Mouse (Mus musculus) G1E-ER4 (cell line): Measurements from ENCODE around the gene Ganab. TPM values are rescaled to one million over a fixed set of nuclear protein-coding genes. Genes with fewer than 3 reads are reported as not detected.

Experiments
- GATA1 ChIP-seq: IDR thresholded peaks from one replicate; pipeline ENCODE4 v1.8.0; 2012; ENCODE audit warnings: low read length, inconsistent platforms
- polyA plus RNA-seq: library from polyadenylated mRNA; stranded (reverse); fragments of >175 nt; gene quantifications from 2 replicates; pipeline ENCODE4 v1.2.3, GENCODE M21; 2012

The Ganab gene
- polyA plus RNA-seq, 1 experiment: 48.4 TPM

DNA sequence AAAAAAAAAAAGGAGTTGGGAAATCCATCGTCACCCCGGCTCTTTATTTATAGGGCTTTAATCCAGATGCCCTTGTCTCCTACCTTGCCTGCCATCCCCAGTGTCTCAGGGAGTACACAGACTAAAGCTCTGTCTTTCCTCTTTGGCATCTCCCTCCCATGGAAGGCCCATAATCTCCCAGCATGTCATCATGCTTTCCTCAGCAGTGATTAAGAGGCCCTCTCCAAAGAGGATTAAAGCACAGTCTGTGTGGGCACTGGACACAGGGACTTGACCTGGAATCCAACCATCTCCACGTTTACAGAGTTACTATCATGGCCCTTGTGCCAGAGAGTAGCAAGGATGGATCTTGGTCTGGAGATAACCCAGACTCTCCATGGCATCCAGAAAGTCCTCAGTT is 14.3 kb upstream of the Ganab start, which contains the start of the genes Lbhd1 and Gm49403:
Gene Lbhd1 (plus strand): TSS at position 117 of the 400 bp plus-strand sequence.
Gene Gm49403 (plus strand): TSS at position 315 of the 400 bp plus-strand sequence.
- no peak for TF ChIP-seq GATA1

DNA sequence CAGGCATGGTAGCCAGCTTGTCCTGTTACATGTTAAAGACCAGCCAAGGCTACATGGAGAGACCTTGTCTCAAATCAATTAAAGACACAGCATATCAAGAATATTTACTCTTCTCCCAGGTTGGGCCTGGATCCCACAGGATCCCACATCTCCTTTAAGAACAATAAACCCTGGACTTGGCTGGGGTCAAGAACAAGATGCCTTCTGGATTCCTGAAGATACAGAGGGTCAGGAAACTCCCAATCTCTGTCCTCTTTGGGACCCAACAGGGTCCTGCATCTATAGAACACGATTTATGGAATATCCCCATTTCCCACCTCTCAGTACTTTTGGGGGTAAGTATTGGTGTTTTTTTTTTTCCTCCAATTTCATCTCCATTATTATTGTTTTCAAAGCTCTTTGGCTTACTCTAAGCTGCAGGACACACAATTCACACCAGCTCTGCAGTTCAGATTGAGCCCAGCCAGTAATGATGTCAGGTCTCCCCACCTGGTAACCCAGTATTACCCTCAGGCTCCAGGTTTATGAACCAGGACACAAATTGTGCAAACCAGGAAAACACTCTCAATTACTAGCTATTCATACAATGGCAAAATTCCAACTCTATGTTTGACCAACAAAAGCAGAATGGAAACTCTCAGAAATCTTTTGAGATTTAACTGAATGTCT is 10.8 kb upstream of the Ganab start:
- no peak for TF ChIP-seq GATA1

DNA sequence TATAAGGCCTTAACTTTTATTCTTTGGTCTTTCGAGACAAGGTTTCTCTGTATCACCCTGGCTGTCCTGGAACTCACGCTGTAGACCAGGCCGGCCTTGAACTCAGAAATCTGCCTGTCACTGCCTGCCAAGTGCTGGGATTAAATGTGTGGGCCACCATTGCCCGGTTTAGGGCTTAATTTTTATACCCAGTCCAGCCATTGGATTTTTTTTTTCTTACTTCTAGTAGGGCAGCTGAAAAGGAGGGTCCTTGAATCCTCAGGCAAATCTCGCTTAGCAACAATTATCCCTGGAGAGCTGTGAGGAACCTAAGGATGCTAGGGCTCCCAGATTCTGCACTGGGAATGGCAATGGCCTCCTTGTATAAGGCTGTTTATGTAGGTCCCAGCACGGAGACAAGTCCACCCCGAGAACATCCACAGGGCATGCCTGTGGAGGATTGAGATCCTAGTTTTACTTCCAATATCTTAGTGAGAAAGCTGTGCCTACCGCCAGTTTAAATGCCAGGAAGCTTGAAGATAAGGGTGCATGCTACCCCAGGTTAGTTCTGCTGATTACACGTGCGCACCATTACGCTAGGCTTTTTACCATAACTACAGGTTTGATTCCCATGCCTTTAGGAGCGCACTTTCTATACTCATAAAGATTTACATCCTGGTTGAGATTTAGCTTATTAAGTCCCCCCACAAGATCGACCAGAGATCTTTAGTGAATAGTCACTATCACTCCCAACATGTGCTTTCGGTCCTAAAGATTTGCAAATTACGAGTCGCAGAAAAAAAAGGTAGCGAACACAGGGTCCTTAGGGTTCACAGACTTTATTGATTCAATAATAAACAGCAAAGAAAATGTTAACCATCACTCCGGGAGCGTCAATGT is 10.0 kb upstream of the Ganab start:
- peak; percentile 21 for TF ChIP-seq GATA1

DNA sequence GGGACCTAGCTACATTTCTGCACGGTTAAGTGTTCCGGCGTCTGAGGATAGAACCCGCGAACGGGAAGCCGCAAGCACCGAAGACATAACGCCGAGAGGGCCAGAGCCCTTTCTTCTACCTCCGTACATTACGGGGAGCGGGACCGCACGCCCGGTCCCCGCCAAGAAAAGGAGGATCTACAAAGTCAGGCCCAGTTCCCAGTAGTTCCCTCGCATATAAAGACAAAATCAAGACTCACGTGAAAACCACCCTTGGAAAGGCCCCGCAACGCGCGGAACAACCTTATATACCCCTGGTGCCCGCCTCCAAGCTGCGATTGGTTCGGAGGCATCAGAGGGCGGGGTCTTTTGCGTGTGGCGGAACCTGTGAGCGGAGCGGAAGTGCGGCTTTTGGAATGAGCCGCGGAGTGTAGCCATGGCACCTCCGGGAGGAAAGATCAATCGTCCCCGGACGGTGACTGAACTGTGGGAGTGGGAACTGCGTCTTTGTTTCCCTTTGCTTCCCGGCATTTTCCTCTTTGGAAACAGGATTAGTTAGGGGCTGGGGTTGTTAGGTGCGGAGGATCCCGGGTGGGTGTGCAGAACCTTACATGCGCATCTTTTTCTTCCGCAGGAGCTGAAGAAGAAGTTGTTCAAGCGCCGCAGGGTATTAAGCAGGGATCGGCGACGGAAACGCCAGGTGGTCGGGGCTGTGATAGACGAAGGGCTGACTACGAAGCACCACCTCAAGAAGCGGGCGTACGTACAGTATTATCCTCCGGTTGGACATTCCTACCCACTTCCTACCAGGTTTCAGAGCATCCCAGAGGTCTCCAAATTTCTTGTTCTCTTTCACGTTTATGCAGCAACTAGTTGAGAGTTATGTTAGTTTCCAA is 9.1 kb upstream of the Ganab start, which contains the start of the genes 1810009A15Rik and Gm49416:
Gene 1810009A15Rik (plus strand): TSS at position 343 of the 875 bp plus-strand sequence.
Gene Gm49416 (plus strand): TSS at position 416 of the 875 bp plus-strand sequence.
- no peak for TF ChIP-seq GATA1

DNA sequence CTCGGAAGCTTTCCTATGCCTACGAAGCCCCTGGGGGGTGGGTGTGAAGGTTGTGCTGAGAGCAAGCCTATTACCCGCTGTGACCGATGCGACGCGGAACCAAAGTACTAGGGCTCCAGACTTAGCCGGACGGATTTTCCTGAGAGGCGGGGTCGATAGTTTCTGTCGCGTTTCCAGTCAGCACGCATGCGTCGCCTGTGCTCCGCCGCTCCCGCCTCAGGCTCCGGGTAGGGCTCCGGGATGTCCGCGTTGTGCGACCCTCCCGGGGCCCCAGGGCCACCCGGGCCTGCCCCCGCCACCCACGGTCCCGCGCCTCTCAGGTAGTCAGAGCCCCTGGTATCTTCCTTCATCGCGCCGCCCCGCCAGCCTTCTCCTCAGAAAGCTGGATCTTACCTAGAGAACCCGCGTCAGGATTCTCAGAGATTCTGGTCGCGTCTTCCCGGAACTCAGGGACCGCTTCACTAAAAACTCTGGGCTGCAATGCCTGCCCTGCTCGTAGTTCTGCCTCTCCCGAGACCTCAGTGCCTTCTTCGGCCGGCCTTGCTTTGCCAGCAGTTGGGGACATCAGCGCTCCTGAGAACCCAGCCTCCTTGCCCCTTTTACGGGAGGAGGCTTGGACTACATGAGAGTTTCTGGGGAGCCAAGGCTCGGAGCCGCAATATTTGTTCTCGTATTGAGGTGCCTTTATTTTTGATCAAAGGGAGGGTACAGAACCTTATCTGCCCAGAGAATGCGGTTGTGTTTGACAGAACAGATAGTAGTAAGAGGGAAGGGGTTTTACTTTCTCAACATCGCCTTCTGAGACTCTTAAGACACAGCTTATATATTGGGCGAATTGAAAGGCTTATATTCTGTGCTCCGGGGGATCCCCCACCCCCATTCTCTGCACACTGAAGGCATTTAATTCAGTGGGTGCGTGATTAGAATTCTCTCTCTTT is 4.8 kb upstream of the Ganab start, which contains the start of gene Ints5:
Gene Ints5 (plus strand): TSS at position 177 of the 938 bp plus-strand sequence.
- TF ChIP-seq GATA1: no peak

DNA sequence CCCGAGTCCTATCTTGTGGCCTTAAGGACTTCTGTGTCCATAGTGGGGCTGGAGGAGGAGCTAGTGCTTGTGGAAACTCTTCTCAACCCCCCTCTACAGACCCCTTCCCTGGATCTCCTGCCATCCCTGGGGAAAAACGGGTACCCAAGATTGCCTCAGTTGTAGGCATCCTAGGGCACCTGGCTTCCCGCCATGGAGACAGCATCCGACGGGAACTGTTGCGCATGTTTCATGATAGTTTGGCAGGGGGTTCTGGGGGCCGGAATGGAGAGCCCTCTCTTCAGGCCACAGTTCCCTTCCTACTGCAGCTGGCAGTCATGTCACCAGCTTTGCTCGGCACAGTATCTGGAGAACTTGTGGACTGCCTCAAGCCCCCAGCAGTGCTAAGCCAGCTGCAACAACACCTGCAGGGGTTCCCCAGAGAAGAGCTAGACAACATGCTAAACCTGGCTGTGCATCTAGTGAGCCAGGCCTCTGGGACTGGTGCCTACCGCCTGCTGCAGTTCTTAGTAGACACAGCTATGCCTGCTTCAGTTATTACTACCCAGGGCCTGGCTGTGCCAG is 2.4 kb upstream of the Ganab start:
- no peak for TF ChIP-seq GATA1

DNA sequence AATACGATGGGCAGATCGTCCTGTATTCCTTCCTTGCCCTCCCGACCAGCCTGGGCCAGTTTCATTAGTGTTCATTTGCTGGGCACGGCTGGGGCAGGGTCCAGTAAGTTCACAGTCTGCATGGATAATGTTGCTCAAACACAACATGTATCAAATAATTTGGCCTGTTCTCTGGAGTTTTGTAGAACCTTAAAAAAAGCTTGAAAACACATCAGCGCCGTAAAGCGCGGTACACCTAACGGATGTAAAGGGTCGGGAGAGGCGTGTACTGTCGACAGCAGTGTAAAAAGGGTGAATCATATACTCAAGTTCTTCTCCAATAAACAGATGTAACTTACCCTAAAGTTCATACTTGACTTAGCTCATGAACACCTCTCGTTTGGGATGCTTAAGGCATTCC is 705 bp downstream of the Ganab start:
- no peak for TF ChIP-seq GATA1

DNA sequence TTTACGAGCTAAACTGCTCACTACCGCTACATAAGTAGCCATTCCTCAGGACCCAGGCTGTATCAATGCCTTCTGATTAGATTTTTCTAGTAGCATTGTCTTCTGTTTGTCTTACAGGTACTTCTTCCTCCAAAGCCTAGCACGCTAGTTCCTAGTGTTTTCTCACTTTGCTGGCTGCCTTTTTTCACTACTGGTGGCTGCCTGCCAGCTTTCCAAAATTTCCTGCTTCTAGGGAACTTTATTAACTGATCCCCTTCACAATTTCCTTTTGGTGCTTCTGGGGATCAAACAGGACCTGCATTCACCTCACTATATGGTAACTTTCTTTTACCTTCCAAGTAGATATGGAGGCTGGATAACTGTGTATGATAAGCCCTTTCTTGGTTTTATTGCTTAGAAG is 1.2 kb downstream of the Ganab start:
- TF ChIP-seq GATA1: no peak

DNA sequence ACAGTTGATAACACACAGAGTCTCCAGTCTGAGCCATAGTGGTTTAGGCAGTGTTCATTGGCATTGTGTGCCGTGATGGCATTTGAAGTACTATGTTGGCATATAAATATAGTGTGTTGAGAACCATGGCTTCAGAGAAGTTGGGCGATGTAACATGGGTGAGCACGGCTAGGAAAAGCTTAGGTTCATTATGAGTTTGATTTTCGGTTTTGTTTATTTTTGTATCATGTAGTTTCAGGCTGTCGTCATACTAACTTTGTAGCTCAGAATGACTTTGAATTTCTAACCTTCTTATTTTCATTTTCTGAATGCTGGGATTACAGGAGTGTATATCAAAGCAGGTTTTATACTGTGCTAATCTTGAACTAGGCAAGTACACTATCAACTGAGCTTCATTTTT is 5.5 kb downstream of the Ganab start:
- no peak for TF ChIP-seq GATA1

DNA sequence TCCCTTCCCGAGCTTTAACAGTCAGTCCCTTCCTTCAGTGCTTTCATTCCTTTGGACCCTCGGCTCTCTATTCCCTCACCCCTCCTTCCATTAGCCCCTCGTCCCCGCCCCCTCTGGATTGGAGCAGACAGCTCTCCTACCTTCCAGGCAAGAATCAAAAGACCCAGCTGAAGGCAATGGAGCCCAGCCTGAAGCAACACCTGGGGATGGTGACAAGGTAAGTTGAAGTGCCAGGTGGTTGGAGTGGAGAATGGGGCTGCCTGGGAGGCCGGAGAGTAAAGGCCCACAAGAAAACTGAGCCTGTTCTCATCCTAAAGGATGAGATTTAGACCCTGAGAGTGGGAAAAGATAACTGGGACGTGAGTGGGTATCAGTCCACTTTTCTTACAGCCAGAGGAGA is 10.7 kb downstream of the Ganab start:
- TF ChIP-seq GATA1: no peak

DNA sequence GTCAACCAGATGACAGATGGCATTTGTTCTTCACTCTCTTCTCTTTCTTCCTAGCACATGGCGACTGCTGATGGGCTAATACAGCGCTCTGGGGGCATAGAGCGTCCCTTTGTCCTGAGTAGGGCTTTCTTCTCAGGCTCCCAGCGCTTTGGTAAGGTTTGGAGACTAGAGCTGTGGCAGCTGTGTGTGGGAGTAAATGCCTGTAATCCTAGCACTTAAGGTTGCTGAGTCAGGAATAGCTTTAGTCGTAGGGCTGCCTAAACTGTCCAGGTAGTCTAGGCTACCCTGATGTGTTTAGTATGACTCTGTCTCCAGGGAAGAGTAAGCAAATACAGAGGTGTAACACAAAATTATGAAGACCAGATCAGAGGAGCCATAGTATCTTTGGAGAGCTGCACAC is 13.9 kb downstream of the Ganab start:
- TF ChIP-seq GATA1: no peak

DNA sequence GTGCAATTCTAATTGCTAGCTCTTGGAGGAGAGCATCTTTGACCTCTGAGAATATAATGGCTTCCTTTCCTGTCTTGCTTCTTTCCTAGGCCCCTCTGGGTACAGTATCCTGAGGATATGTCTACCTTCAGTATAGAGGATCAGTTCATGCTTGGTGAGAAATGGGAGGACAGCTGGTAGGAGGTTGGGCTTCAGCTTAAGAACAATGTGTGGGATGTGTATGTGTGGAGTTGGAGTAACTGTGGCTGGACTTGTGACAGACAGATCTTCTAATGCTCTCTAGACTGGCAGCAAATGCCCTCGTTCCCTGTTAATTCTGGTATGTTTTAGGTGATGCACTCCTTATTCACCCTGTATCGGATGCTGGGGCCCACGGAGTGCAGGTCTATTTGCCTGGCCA is 16.3 kb downstream of the Ganab start:
- no peak for TF ChIP-seq GATA1

DNA sequence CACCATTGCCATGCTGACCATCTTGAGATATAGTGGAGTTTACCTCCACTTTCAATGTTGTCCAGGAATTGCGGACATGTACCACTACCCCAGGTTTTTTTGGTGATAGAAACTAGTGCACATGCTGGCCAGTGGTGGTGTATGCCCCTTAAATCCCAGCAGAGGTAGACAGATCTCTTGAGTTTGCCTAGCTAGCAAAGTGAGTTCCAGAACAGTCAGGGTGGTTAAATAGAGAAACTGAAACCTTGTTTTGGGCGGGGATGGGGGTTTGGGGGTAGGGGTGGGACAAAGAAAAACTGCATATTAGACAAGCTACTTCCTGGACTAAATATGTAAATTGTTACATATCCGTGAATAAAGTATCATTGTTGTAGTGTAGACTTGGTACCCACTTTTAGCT is 21.1 kb downstream of the Ganab start:
- no peak for TF ChIP-seq GATA1

DNA sequence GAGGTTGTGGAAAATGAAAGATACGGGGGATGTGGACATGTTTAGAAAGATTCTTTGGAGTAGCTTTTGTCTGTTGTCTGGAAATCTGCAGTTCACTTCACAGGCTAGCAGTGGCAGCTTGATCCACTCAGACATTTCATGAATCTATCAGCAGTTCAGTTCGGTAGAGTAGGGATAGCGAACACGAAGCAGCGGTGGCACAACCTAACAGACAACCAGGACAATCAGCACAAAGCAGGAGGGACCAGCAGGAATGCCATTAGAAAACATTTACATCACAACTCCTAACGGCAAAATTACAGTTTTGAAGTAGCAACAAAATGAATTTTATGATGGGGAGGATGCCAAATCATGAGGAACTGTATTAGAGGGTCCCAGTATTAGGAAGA is 21.8 kb downstream of the Ganab start:
- TF ChIP-seq GATA1: no peak
